Mouse (Mus musculus) thymus, postnatal 0 days (tissue): Measurements from ENCODE around the gene Maats1. TPM values are rescaled to one million over a fixed set of nuclear protein-coding genes. Genes with fewer than 3 reads are reported as not detected.
A peak's percentile ranks its signal among the peaks of the same experiment; 100 is the strongest.
"Not testable (repeated sequence)": the region's sequence is repeated elsewhere in the genome, so short reads cannot be mapped to it uniquely, and the experiment has no call there.

ENCODE experiments used
- DNase-seq: peaks from one replicate; pipeline ENCODE4 v3.0.0-alpha.2; 2015; ENCODE audit warnings: low spot score
- polyA plus RNA-seq: library from polyadenylated mRNA; unstranded; fragments of >200 nt; fragmentation: Nextera tagmentation; extraction: Ambion mirVana; gene quantifications from 2 replicates; pipeline ENCODE4 v1.2.1, GENCODE M21; 2015

Maats1 gene
- polyA plus RNA-seq, 1 experiment from 2014 or later, result 0.20 TPM

- no peak for DNase-seq
Measured at GRCm38 (mm10) chr16:38348217-38348761, 6.3 kb upstream of the Maats1 start.

GRCm38 (mm10) chr16:38347588-38347987 lies 5.6 kb upstream of the Maats1 start:
- no peak for DNase-seq

- DNase-seq, result peak; percentile 94
Measured at GRCm38 (mm10) chr16:38346529-38347325, 4.8 kb upstream of the Maats1 start, which contains the start of the genes Cox17 and Gm21987. TSS of gene Cox17 (plus strand) at chr16:38346991. TSS of gene Gm21987 (plus strand) at chr16:38347040.

- DNase-seq, result peak; percentile 60
Measured at GRCm38 (mm10) chr16:38344941-38345725, 3.2 kb upstream of the Maats1 start.

- not testable (repeated sequence) for DNase-seq
Measured at GRCm38 (mm10) chr16:38338077-38338476, 3.9 kb downstream of the Maats1 start.

GRCm38 (mm10) chr16:38334431-38334830 lies 7.5 kb downstream of the Maats1 start:
- DNase-seq, result no peak

- no peak for DNase-seq
Measured at GRCm38 (mm10) chr16:38329340-38329739, 12.6 kb downstream of the Maats1 start.

GRCm38 (mm10) chr16:38326778-38327397 lies 15.1 kb downstream of the Maats1 start:
- DNase-seq, result no peak

GRCm38 (mm10) chr16:38324311-38324710 lies 17.6 kb downstream of the Maats1 start:
- DNase-seq, result no peak

- DNase-seq, result peak; percentile 64
Measured at GRCm38 (mm10) chr16:38321452-38321935, 20.4 kb downstream of the Maats1 start.

- no peak for DNase-seq
Measured at GRCm38 (mm10) chr16:38319087-38319486, 22.9 kb downstream of the Maats1 start.

GRCm38 (mm10) chr16:38318492-38318891 lies 23.5 kb downstream of the Maats1 start:
- DNase-seq, result no peak

GRCm38 (mm10) chr16:38308195-38308594 lies 33.7 kb downstream of the Maats1 start:
- DNase-seq, result no peak

- DNase-seq, result no peak
Measured at GRCm38 (mm10) chr16:38307651-38308050, 34.3 kb downstream of the Maats1 start.

GRCm38 (mm10) chr16:38307221-38307605 lies 34.7 kb downstream of the Maats1 start:
- DNase-seq, result no peak

GRCm38 (mm10) chr16:38306571-38307220 lies 35.2 kb downstream of the Maats1 start:
- DNase-seq, result no peak

- no peak for DNase-seq
Measured at GRCm38 (mm10) chr16:38304460-38305194, 37.3 kb downstream of the Maats1 start.

- no peak for DNase-seq
Measured at GRCm38 (mm10) chr16:38302367-38302766, 39.6 kb downstream of the Maats1 start.

- DNase-seq, result no peak
Measured at GRCm38 (mm10) chr16:38298410-38298809, 43.5 kb downstream of the Maats1 start.

- DNase-seq, result no peak
Measured at GRCm38 (mm10) chr16:38295349-38295930, 46.5 kb downstream of the Maats1 start.
